Mouse (Mus musculus) urinary bladder, postnatal 10 days (tissue): ENCODE measurements around the gene Gm21190.
"Not testable (repeated sequence)": the region's sequence is repeated elsewhere in the genome, so short reads cannot be mapped to it uniquely, and the experiment has no call there.

Experiments
- DNase-seq: peaks from one replicate; pipeline ENCODE4 v3.0.0; 2022; ENCODE audit warnings: low spot score

Gm21190 gene

GRCm38 (mm10) chr5:15488743-15489142 is 40.3 kb downstream of the Gm21190 start:
- DNase-seq = no peak

GRCm38 (mm10) chr5:15484616-15485015 is 44.4 kb downstream of the Gm21190 start:
- not testable (repeated sequence) for DNase-seq

GRCm38 (mm10) chr5:15483576-15483975 is 45.4 kb downstream of the Gm21190 start:
- not testable (repeated sequence) for DNase-seq

GRCm38 (mm10) chr5:15482815-15483214 is 46.2 kb downstream of the Gm21190 start:
- DNase-seq = not testable (repeated sequence)

- not testable (repeated sequence) for DNase-seq
Observed at GRCm38 (mm10) chr5:15476423-15476822, 52.6 kb downstream of the Gm21190 start, which contains the start of gene Gm21149. Gene Gm21149 (minus strand): TSS chr5:15476523.
